In genomic region chr19:4854552-4855469, GRCm38 (mm10) we compare ENCODE assay signal across 8 mouse cellular contexts. TPM values are rescaled to one million over a fixed set of nuclear protein-coding genes. Genes with fewer than 3 reads are reported as not detected.
A peak's percentile ranks its signal among the peaks of the same experiment; 100 is the strongest.
DNase-seq lines count a peak whose midpoint lies in the region; ATAC-seq and TF ChIP-seq lines count a peak whose summit lies in the region.

Gene Ctsf, plus strand, starts transcription at chr19:4855130.

- H3K4me3 ChIP-seq in left cerebral cortex, adult 2 months, result peak within 1 kb of the TSS; percentile 81

- DNase-seq in adrenal gland, postnatal 36 days, result peak; percentile 96 to 97
- peak; percentile 85 for DNase-seq in embryo, embryonic 9.5 days (ENCODE audit: extremely low spot score)
- peak; percentile 93 for DNase-seq in gastrocnemius, postnatal 25 days
- DNase-seq in induced T-regulatory cell, adult 2 months (ENCODE audit: low read depth), result peak; percentile 42
- peak; percentile 87 to 89 for DNase-seq in left cerebral cortex, adult 2 months (ENCODE audit: extremely low spot score in 1 of 2, low spot score in 2 of 2)
- peak; percentile 91 for DNase-seq in lung, postnatal 36 days
- peak; percentile 90 to 93 for DNase-seq in right cerebral cortex, adult 2 months (ENCODE audit: low spot score in 2 of 2)

- no peak; the same call in 1 of the 2 replicates for TF ChIP-seq CTCF in left cerebral cortex, adult 2 months (IDR thresholded peaks at IDR 0.05)

- intact Hi-C loops in left cerebral cortex, adult 2 months (cut with DNase I), result no loop called here

- peak within 1 kb of the TSS; percentile 88 for H3K27ac ChIP-seq in left cerebral cortex, adult 2 months

- ATAC-seq in monocyte, adult 5-6 weeks (replicated peaks; ENCODE audit: insufficient number of reproducible peaks, low FRiP score, low TSS enrichment, poor library complexity, severe bottlenecking), result no peak

RNA-seq across cellular contexts. Expression of gene Ctsf, which starts in this region (rescaled TPM):
- 100 to 1,000 TPM; 332 to 462 TPM for total RNA-seq in adrenal gland, postnatal 36 days (2021)
- total RNA-seq in gastrocnemius, postnatal 25 days (2021), result 10 to 100 TPM; 28.4 to 41.6 TPM
- total RNA-seq in left cerebral cortex, adult 2 months (2021), result 100 to 1,000 TPM; 102 to 107 TPM
- 0.39 TPM in 1 of 3 replicates, not detected in the others for total RNA-seq in monocyte, adult 5-6 weeks (2017)

Comparison
In these comparisons a context has a peak if more than half of its experiments do, and no peak if none do; other contexts are left out.
1. RNA of gene Ctsf (total RNA-seq): 332 to 462 TPM in adrenal gland, postnatal 36 days, 102 to 107 TPM in left cerebral cortex, adult 2 months and 28.4 to 41.6 TPM in gastrocnemius, postnatal 25 days; 0.39 TPM in monocyte, adult 5-6 weeks; every median in the first group is over 10 times any median in the second.
2. DNase-seq: peak in every context shown above with its lines; median percentile 96 in adrenal gland, postnatal 36 days; 93 in gastrocnemius, postnatal 25 days; 92 in right cerebral cortex, adult 2 months; 91 in lung, postnatal 36 days; 88 in left cerebral cortex, adult 2 months; 85 in embryo, embryonic 9.5 days; 42 in induced T-regulatory cell, adult 2 months.